ENCODE assay signal across 8 mouse cellular contexts in genomic region chr11:7423276-7424081, GRCm38 (mm10).
DNase-seq lines count a peak whose midpoint lies in the region; ATAC-seq lines count a peak whose summit lies in the region.

No protein-coding gene starts in this region.

- peak overlapping the region; percentile 14; the same call in 1 of the 2 replicates for H3K4me2 ChIP-seq in embryonic facial prominence, embryonic 13.5 days
- peak overlapping the region; percentile 37 for H3K4me2 ChIP-seq in liver, embryonic 12.5 days

- DNase-seq in heart, adult 18-20 months, result peak; percentile 40 to 73
- no peak for DNase-seq in heart, postnatal 14 days
- DNase-seq in heart, postnatal 36 days, result peak; percentile 13 to 18
- peak; percentile 5 for DNase-seq in urinary bladder, postnatal 14 days (ENCODE audit: low spot score)
- DNase-seq in spleen, adult 12 weeks (ENCODE audit: low spot score), result no peak
- DNase-seq in cerebellum, adult 9-11 months, result no peak

- H3K4me3 ChIP-seq in embryonic facial prominence, embryonic 13.5 days, result no peak overlapping the region
- no peak overlapping the region for H3K4me3 ChIP-seq in liver, embryonic 12.5 days

- intact Hi-C loops in heart, postnatal 14 days (cut with DNase I), result no loop called here
- intact Hi-C loops in heart, postnatal 36 days (cut with DNase I), result no loop called here

- peaks cover 11% of the 10 kb centered on the region; the same call in 1 of the 2 replicates for H3K4me1 ChIP-seq in embryonic facial prominence, embryonic 13.5 days
- peaks cover 15% of the 10 kb centered on the region for H3K4me1 ChIP-seq in liver, embryonic 12.5 days

- H3K9ac ChIP-seq in embryonic facial prominence, embryonic 13.5 days, result 0 out of 2 replicates have a peak overlapping the region, but pooled peaks have one; percentile 21
- no peak overlapping the region for H3K9ac ChIP-seq in liver, embryonic 12.5 days

- ATAC-seq in embryonic facial prominence, embryonic 13.5 days (ENCODE audit: insufficient number of reproducible peaks, insufficient read depth, low FRiP score, low TSS enrichment, low read depth), result no peak
- peak; percentile 96 for ATAC-seq in liver, embryonic 12.5 days

- H3K9me3 ChIP-seq in embryonic facial prominence, embryonic 13.5 days, result no peaks in the 10 kb centered on the region
- no peaks in the 10 kb centered on the region for H3K9me3 ChIP-seq in liver, embryonic 12.5 days (replicated peaks)

- H3K36me3 ChIP-seq in embryonic facial prominence, embryonic 13.5 days, result no peaks in the 10 kb centered on the region
- no peaks in the 10 kb centered on the region for H3K36me3 ChIP-seq in liver, embryonic 12.5 days

- no peaks in the 10 kb centered on the region for H3K27me3 ChIP-seq in embryonic facial prominence, embryonic 13.5 days
- no peaks in the 10 kb centered on the region for H3K27me3 ChIP-seq in liver, embryonic 12.5 days (replicated peaks)

- WGBS in embryonic facial prominence, embryonic 13.5 days, result 13% methylated on average over 13 of the region's 13 CpGs
- 28% methylated on average over 13 of the region's 13 CpGs for WGBS in liver, embryonic 12.5 days (ENCODE audit: insufficient replicate concordance)

- H3K27ac ChIP-seq in embryonic facial prominence, embryonic 13.5 days, result no peak overlapping the region
- peak overlapping the region; percentile 66 for H3K27ac ChIP-seq in liver, embryonic 12.5 days

Comparison
In these comparisons a context has a peak if more than half of its experiments do, and no peak if none do; other contexts are left out.
1. DNase-seq: peak in heart, adult 18-20 months (2 of 2), heart, postnatal 36 days (2 of 2) and urinary bladder, postnatal 14 days (single experiment); none in heart, postnatal 14 days (0 of 2), spleen, adult 12 weeks (single experiment) and cerebellum, adult 9-11 months (single experiment).